Mouse (Mus musculus) brain, adult 2 months (tissue): ENCODE measurements around the gene Abcb9.

ENCODE experiments used
- DNase-seq: peaks from one replicate; pipeline ENCODE4 v3.0.0; 2011; ENCODE audit warnings: low read depth, low spot score

Gene Abcb9

DNA sequence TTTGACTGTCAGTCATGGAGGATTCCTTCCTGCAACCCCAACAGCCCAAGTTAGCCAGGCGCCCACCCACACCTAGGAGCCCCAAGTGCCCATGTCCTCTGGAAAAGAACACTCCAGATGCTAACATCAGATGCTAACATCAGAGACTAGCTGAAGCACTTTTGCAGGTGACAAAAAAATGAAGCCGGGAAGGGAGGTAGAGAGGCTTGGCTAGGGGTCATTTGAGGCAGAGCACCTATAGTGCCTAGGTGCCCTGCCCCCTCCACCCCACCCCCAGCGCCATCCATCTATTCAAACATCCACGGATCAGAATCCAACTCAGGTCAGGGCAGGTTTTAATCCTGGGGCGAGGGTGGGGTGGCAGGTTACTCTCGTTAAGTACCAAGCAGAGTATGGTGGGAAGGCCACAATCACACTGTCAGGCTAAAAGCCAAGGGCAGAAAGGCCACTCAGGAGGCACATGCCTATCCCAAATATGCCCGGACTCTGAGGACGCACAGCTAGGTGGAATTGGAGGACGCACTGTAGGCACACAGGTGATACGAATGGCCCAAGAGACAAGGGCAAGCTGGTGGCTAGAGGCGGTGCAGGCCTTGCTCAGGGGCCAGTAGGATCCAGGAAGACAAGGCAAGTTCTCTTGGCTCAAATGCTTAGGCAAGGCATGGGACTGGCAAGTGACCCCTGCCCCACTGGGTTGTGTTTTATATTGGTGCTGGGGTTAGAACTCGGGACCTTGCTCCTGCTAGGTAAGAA is 1.6 kb downstream of the Abcb9 start:
- no peak for DNase-seq

DNA sequence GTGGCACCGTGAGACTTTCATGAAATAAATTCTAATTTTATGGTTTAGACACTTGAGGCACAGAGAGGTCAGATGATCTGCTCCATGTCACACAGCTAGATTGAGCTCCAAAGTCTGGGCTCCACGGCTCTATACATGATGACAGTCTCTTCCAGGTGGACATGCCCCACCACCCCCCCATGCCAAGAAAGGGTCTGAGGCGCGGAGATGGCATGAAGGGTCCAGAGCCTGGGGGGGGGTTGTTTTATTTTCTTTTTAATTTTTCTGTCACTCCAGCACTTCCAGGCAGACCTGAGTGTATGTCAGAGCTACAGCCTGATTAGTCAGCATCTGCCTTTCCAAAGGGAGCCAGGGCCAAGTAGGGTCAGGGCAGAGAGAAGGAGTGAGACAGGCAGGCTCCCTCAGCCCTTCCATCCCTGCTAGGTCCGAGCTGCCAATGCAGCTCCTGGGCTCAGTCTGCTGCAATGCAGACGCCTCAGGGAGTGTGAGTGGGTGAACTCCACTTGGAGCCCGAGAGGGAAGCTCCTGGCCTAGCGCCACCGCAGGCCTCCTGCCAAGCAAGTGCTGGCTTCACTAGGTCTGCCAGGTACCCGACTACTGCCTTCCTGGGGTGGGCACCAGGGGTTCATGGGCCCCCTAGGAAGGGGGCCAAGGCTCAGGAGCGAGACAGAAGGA is 2.3 kb downstream of the Abcb9 start:
- peak; percentile 90 for DNase-seq

DNA sequence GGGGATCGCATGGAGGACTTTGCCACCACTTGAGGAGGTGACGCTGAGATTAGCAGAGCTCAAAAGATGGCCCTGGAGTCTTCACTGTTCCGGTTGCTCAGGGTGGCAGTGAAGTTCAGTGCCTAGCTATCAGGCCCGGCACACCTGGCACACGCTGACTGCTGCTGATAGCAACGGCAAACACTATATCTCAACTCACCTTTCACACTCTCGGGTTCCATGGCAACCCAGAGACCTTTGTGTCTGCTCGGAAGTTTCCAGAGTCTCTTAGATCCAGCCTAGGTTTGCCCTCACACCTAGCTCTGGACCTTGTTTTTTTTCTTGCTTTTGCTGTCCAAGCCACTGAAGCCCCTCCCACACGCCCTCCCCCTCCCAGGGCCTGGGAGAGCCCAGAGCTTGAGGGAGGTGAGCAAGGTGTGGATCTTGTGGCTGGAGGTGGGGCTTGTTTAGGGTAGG is 3.6 kb downstream of the Abcb9 start:
- DNase-seq = no peak

DNA sequence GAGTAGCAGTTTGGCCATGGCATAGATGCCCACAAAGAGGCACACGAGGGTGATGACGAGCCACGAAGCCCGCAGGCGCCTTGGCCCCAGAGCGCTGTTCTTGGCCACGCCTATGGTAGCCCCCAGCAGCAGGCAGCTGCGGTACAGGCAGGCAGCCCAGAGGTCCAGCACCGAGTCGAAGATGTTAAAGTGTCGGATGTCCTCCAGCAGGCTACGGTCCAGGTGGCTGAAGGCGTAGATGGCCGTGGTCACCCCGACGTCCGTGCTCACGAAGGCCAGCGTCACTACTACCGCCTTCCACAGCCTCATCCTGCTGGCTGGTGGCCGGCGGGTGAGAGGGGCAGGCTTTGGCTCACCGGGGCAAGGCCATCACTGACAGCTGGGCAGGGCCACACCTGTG is 5.7 kb downstream of the Abcb9 start:
- DNase-seq = no peak

DNA sequence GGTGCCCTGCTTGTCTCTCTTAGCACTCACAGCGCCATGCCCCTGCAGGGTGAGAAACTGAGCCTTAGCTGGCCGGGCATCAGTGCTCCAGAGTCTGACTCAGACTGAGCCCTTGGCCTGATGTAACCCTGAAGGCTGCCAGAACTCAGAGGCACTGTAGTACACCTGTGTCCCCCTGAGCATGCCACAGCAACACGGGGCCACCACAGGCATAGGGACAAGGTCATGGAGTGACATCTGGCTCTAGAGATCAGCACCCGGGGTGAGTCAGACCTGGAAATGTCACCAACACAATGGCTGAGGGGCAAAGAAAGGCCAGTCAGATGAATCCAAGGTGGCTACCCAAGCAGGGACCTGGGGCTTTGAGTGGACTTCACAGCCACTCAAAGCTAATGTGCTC is 8.7 kb downstream of the Abcb9 start:
- DNase-seq = no peak

DNA sequence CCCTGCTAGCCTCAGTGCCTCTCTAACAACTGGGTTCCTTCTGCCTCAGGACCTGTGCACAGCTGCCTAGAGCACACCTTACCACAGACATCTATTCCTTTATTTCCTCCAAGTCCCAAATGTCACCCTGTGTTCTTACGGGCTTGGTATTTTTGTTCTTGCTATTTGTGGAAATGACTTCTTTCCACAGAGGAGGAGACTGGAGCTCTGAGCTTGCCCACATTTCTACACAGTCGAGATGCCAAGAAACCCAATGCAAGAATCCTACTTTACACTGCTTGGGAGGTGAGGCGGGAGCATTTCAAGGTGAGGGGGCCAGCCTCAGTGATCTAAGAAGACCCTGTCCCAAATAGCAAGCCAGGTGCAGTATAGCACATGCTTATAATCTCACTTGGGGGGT is 10.1 kb downstream of the Abcb9 start:
- peak; percentile 82 for DNase-seq

DNA sequence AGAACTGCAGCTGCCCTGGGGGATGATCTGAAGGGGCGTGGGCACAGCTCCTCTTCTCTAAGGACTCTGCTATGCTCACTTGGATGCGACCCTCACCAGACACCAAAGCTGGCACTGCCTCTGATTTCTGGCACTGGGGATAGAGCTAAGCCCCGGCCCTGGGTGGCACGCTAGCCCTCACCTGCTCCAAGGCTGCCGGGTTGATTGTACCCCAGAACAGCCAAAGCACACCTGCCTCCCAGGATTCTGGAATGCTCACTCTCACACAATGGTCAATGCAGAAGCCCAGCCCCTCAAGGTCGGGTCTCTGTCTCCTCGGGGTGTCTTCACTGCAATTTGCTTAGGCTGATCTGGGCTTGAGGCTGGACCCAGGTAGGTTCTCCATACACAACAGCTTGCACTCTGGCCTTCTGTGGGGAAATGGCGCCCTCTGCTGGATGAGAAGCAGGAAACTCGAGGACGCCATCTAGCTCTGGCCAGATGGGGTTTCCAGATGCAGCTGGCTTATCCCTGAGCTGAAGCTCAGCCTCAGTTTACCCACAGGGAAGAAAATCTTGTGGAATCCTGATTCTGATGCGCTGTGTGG is 10.9 kb downstream of the Abcb9 start:
- peak; percentile 93 for DNase-seq

DNA sequence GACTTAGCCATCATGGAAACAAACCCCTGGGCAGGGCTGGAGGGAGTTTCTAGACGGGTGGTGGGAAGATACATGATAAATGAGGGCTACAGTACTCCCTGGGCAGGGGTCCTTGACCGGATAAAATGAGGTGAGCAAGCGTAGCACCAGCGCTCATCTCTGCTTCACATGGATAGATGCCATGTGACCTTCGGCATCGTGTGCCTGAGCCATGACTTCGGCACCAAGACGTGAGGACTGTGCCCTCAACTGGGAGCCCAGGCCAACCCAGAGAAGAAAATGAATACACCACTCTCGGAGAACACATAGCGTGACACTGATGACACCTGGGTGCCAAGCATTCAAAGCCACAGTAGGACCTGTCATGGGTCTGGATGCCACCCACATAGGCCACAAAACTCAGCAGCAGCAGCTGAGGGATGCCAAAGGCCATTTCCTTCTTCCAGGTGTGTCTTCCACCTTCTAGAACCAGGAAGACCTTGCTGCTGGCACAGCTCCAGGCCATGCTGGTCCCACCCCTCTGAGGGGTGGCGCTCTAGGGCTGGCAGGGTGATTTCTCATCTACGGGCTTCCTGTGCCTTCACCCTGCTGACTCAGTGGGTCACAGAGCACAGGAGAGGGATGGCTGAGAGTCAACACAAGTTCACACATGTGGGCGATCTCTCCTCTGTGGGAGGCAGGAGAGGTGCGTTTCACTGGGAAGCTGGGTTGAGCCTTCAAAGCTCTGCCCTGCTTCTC is 11.6 kb downstream of the Abcb9 start:
- DNase-seq = peak; percentile 67

DNA sequence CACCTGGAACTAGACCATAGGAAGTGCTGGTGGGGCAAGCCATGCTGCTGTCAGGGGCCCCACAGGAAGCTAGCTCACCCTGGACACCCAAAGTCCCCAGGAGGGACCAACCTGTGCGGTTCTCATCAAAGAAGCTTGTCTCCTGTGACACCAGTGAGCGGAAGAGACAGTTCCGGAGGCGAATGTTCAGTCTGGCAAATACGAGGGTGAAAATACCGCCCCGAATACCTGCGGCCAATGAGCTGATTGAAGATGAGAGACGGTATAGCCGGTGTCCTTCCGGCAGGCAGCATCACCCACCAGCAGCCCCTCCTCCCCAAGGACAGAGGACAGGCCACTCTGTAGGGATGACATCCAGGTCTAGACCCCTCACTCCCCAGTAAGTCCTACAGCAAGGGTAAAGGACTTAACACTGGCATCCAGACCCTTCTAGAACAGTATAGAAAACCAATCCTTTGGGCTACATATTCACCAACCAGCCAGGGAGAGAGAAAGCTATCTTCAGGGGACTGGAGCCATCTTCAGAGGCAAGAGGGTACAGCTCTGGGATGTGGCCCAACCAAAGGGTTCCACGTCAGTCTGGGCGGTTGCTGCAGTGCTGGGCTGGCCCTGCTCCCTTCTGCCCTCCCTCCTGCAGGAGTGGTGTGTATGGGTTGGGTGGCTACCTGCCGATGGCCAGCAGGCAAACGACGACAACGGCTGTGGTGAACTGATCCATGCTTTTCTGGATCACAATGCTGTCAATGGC is 12.5 kb downstream of the Abcb9 start:
- no peak for DNase-seq

DNA sequence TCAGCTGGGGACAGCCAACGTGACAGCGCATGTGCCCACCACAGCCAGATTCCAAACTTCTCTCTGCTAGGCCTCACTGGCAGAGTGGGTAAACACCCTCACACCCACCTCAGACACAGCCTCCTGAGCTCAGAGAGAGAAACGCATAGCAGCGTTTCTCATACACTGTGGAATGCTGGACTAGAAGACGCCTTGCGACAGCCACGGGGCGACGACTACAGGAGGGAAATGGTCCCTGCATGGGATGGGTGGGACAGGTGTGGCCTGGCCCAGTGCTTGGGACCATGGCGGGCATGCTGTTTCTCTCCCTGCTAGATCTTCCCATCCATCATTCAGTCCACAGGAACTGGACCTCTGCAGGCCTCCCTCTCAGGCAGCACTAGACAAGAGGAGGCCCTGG is 13.2 kb downstream of the Abcb9 start:
- DNase-seq = no peak

DNA sequence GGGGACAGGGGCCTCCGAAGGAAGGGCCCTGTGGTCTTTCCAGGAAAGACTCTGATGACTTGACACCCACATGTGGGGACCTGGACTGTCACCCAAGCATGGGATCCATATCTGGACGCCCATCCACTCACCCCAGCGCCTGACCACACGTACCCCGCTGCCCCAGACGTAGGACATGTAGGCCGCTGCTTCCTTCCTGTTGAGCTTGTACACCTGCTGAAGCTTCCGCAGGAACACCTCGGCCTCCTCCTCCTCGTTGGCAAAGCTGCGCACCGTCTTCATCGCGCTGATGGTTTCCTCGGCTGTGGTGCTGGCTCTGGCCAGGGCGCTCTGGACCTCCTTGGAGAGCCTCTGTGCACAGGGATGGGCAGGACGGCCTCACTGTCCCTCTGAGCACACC is 15.7 kb downstream of the Abcb9 start:
- no peak for DNase-seq

DNA sequence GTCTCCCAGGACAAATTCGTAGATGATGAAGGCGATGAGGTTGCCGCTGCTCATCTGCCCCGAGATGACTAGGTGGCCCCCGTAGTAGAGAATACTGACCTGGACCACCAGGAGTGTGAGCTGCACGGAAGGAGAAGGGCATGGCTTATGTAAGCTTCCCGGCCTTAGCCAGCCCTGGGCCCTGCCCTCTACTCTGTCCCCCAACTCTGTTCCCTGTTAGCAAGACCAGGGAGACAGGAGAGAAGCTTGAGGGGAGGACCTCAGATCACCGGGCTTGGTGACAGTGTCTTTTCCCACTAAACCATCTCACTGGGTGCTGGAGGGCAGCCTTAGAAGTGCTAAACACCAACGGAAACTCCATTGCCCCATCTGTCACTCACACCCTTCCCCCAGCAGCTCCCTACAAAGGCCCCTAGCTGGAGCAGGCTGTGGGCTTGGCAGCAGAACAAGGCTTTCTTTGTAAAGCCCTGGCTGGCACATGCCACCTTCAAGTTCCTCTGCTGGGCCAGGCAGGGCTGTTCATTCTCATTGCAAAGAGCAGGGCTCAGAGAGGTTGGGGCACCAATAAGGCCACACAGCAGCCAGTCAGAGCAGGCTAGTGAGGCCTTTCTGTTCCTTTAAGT is 16.7 kb downstream of the Abcb9 start:
- peak; percentile 93 for DNase-seq

DNA sequence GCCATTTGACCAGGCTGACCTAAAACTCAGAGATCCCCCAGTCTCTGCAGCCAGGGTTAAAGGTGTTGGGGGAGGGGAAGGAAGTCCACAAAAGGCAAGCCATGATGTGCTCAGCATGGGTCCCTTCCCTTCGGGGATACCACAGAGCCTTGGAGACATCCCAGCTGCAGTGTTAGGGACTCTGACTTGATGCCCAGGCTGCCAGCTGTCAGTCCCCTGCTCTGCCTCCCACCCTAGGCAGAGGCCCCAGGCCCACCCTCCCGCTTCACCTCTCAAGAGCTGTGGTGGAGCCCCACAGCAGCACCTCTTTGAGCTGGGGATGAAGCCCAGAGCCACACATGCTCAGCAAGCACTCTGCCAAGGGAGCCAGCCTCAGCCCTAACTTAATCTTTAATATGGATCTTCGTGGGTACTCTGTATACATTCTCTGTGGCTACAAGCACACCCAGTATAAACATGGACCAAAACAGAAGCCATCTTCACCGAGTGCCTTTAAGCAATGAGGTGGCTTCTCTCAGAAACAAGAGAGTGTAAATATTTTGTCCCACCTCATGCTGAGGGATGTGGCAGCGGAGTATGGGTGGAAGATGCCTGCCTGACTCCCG is 17.6 kb downstream of the Abcb9 start:
- DNase-seq = no peak

DNA sequence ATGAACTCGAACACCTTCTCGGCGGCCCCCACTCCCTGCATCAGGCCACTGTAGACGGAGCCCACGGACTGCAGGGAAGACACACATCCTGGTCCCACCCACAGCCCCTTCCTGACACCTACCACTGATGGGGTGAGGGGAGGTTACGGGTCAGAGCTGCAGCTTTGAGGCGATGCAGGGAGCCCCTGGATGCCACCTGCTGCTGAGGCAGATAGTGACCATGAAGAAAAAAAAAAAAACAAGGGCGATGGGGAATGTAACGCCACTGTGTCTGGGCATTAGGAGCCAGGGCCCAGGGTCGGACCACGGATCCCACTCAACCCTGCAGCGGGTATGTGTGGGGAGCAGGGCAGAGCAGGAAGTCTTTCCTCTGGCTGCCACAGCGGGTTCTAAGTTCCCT is 18.4 kb downstream of the Abcb9 start:
- no peak for DNase-seq

DNA sequence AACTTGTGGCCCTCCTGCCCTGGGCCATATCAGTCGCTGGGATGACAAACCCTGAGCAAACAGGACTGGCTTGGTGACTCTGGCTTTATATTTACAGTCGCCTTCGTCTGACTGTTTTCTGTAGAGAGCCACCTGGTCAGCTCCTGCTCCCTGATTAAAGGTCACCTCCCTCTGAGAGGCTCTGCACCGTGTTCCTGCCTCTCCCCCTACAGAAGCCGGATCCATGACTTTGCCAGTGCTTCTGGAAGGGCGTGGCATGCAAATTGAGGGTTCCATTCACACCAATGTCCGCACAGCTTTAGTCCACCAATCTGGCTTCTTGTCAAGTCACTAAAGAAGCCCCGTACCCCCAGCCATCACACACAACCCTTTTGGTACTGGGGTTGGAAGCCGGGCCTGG is 19.0 kb downstream of the Abcb9 start:
- DNase-seq = no peak

DNA sequence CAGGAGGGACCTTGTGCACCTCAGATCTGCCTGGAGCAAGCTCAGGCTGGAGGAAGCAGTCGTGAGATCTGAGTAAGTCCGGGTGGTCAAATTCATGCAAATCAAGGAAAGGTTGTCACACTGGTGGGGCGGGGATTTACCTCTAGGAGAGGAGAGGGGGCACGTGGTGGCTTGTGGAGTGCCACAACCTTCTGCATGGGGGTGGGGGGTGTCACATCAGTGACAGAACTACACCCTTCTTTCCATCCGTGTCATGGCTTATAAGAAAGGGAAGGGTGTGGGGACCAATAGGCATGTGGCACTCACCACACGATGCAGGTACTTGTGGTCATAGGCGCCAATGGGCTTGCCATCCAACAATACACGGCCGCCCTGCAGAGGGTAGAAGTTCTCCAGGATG is 19.9 kb downstream of the Abcb9 start:
- DNase-seq = no peak

DNA sequence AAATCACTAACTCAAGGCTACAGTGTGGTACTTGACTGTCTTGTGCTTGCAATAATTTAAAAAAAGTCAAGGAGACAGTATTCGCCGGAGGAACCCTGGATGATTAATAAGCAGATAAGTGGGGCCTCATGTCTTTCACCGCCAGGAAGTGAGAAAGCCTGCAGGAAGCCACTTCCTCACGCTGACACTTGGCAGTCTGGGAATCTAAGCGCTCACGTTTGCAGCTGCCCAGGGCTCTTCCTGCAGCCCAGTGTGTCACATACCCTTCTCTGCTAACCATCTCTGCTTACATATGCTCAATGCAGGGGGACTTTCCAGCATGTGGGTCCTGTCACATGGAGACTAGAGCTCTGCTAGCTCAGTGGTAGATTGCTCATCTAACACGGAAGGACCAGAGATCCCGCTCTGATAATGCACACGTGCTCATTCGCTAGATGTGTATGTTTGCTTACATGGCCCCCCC is 20.7 kb downstream of the Abcb9 start:
- DNase-seq = no peak

DNA sequence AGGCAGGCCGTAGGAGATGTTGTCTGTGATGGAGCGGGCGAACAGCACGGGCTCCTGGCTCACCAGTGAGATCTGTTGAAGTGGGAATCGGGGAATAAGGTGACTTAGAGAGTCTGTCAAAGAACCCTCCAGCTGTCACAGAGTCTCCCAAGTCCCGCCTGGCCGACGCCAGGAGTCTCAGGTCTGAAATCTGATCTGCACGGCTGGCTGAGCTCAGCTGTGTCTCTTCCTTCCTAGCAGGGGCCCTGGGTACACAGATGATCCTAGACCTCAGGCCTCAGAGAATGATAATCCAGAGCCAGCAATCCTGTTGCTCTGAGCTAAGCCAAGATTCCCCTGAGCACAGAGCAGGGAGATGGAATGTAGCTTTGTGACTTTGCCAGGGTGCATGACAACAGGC is 21.9 kb downstream of the Abcb9 start:
- no peak for DNase-seq

DNA sequence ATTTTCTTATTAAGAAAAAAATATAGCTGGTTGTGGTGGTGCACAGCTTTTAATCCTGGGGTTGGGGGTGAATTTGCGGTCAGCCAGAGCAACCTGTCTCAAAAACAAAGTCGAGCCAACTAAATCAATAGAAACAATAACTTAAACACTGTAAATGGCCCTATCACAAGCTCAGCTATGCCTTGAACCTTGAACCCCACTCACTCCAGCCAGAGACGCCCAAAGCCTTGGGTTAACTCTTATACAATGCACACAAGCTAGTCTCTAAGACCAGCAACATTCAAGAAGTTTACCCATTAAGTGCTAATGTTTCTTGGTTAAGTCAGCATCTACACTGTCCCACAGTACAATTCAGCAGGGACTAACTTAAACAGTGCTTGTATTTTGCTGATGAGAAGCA is 25.9 kb downstream of the Abcb9 start:
- no peak for DNase-seq

DNA sequence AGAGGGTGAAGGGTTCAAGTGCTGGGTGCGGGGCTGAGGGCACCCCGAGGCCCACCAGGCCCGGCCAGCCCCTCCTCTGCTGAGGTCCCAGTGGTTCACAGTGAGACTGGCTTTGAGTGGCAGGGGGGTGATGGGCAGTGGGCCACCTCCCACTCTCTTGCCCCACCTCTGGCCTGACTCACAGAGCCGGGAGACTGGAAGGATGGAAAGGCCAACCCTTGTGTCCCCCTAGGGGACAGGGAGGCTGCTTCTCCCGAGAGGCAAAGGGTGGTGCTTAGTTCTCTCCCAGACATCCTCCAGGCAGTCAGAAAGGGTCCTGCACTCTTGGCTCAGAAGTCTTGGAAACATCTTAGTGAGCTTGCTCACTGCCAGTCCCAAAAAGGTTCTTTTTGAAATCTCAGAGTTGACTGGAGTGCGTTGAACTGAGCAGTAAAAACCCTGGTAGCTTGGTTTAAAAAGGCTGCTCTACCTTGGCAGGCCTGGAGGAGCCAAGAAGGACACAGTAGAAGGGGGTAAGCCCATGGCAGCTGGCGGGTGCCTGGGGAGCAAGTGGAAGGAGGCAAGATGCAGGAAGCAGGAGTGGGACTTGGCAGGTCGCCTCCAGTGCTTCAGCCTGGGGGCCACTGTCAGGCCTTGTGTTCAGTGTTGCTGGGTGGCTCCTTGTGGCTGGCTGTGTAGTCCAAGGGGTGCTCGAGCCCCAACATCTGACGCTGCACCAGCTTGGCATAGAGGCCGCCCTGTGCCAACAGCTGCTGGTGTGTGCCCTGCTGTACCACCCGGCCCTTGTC is 33.4 kb downstream of the Abcb9 start:
- DNase-seq = no peak
